Comparison of ENCODE assay signal across 8 mouse cellular contexts in the genomic region with DNA sequence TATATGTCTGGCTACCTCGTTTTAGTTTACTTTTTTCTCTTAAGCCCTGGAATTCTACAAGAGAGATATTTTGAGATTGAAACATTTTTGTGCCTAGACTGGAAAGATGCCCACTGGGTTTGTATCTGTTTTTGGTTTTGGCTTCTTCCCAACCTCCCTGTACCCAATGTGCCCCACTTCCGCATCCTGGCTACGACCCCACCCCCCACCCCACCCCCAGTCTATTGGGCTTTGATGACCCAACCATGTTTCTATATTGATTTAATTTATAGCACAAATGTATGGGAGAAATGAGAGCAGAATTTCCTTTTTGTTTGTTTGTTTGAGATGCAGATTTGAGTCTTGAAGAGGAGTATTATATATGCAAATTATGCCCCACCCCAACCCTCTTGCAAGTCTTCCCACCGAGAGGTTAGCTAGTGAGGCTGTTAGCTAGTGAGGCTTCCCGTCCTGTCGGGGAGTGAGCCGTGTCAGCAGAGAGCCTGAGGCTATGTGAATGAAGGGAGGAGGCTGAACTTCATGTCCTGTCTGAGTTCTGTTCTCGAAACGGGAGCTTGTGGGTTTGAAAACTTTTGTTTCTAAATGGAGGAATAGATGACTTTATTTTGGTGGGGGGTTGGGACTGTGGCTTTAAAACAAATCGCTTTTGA. TPM values are rescaled to one million over a fixed set of nuclear protein-coding genes. Genes with fewer than 3 reads are reported as not detected.
DNase-seq lines count a peak whose midpoint lies in the region; ATAC-seq lines count a peak whose summit lies in the region.
"Not testable (repeated sequence)": the region's sequence is repeated elsewhere in the genome, so short reads cannot be mapped to it uniquely, and the experiment has no call there.

No protein-coding gene starts in this region.

- WGBS in embryonic facial prominence, embryonic 10.5 days, result 7% methylated on average over 10 of the region's 10 CpGs
- whole genome bisulfite sequencing in heart, embryonic 11.5 days (ENCODE audit: insufficient replicate concordance), result 6% methylated on average over 10 of the region's 10 CpGs
- WGBS in intestine, embryonic 16.5 days, result 6% methylated on average over 10 of the region's 10 CpGs
- 5% methylated on average over 10 of the region's 10 CpGs for WGBS in liver, embryonic 11.5 days
- 5% methylated on average over 10 of the region's 10 CpGs for WGBS in midbrain, embryonic 13.5 days

- peak overlapping the region; percentile 94 for H3K4me3 ChIP-seq in embryonic facial prominence, embryonic 10.5 days
- peak overlapping the region; percentile 39 for H3K4me3 ChIP-seq in heart, embryonic 11.5 days (ENCODE audit: low read depth, low read length)
- peak overlapping the region; percentile 47 for H3K4me3 ChIP-seq in intestine, embryonic 16.5 days (ENCODE audit: low read length)
- peak overlapping the region; percentile 74 for H3K4me3 ChIP-seq in liver, embryonic 11.5 days (ENCODE audit: low read depth, low read length)
- peak overlapping the region; percentile 98 for H3K4me3 ChIP-seq in midbrain, embryonic 13.5 days (replicated peaks)

- peaks cover 42% of the 10 kb centered on the region for H3K36me3 ChIP-seq in embryonic facial prominence, embryonic 10.5 days (replicated peaks)
- H3K36me3 ChIP-seq in heart, embryonic 11.5 days (ENCODE audit: control insufficient read depth, insufficient read depth, low read length); intestine, embryonic 16.5 days (ENCODE audit: control insufficient read depth, insufficient read depth, low read length); liver, embryonic 11.5 days (ENCODE audit: control insufficient read depth, insufficient read depth, low read length); splenic B cell, adult 2 months (ENCODE audit: control insufficient read depth, insufficient read depth, low read length, poor library complexity, severe bottlenecking): not testable (repeated sequence)
- H3K36me3 ChIP-seq in midbrain, embryonic 13.5 days, result peaks cover 23% of the 10 kb centered on the region

- ATAC-seq in heart, embryonic 11.5 days (replicated peaks; ENCODE audit: insufficient number of reproducible peaks, low FRiP score, low TSS enrichment); intestine, embryonic 16.5 days; liver, embryonic 11.5 days (replicated peaks; ENCODE audit: low FRiP score); midbrain, embryonic 13.5 days: not testable (repeated sequence)

- peaks cover 79% of the 10 kb centered on the region for H3K4me1 ChIP-seq in embryonic facial prominence, embryonic 10.5 days
- H3K4me1 ChIP-seq in heart, embryonic 11.5 days (ENCODE audit: control insufficient read depth, insufficient read depth, low read length), result peaks cover 32% of the 10 kb centered on the region
- peaks cover 38% of the 10 kb centered on the region for H3K4me1 ChIP-seq in intestine, embryonic 16.5 days (ENCODE audit: control insufficient read depth, insufficient read depth, low read length)
- peaks cover 48% of the 10 kb centered on the region for H3K4me1 ChIP-seq in liver, embryonic 11.5 days (replicated peaks; ENCODE audit: control insufficient read depth, insufficient read depth, low read length)
- H3K4me1 ChIP-seq in midbrain, embryonic 13.5 days (replicated peaks), result peaks cover 67% of the 10 kb centered on the region

- H3K4me2 ChIP-seq in heart, embryonic 11.5 days, result peak overlapping the region; percentile 99
- H3K4me2 ChIP-seq in intestine, embryonic 16.5 days (ENCODE audit: low read depth, low read length), result peak overlapping the region; percentile 65
- H3K4me2 ChIP-seq in liver, embryonic 11.5 days, result peak overlapping the region; percentile 100
- H3K4me2 ChIP-seq in midbrain, embryonic 13.5 days (replicated peaks), result peak overlapping the region; percentile 97

- H3K27me3 ChIP-seq in embryonic facial prominence, embryonic 10.5 days (replicated peaks; ENCODE audit: low read depth, poor library complexity, severe bottlenecking); heart, embryonic 11.5 days (ENCODE audit: control insufficient read depth, insufficient read depth, low read length); intestine, embryonic 16.5 days (replicated peaks; ENCODE audit: control insufficient read depth, insufficient read depth, low read length); liver, embryonic 11.5 days (replicated peaks; ENCODE audit: control insufficient read depth, insufficient read depth, low read length); midbrain, embryonic 13.5 days; splenic B cell, adult 2 months (ENCODE audit: control insufficient read depth, insufficient read depth, low read length, poor library complexity, severe bottlenecking): not testable (repeated sequence)

- not testable (repeated sequence) for H3K9ac ChIP-seq in heart, embryonic 11.5 days (ENCODE audit: low read depth, low read length)
- 0 out of 2 replicates have a peak overlapping the region, but pooled peaks have one; percentile 40 for H3K9ac ChIP-seq in intestine, embryonic 16.5 days (ENCODE audit: low read depth, low read length)
- H3K9ac ChIP-seq in liver, embryonic 11.5 days (ENCODE audit: low read depth, low read length), result peak overlapping the region; percentile 20; the same call in 1 of the 2 replicates
- H3K9ac ChIP-seq in midbrain, embryonic 13.5 days (replicated peaks), result peak overlapping the region; percentile 54

- H3K27ac ChIP-seq in embryonic facial prominence, embryonic 10.5 days (replicated peaks); heart, embryonic 11.5 days (ENCODE audit: low read depth, low read length); intestine, embryonic 16.5 days (ENCODE audit: low read length); liver, embryonic 11.5 days (ENCODE audit: low read depth, low read length); midbrain, embryonic 13.5 days: not testable (repeated sequence)

- not testable (repeated sequence) for H3K9me3 ChIP-seq in embryonic facial prominence, embryonic 10.5 days; heart, embryonic 11.5 days (replicated peaks; ENCODE audit: control insufficient read depth, low read length); intestine, embryonic 16.5 days (ENCODE audit: control insufficient read depth, low read length); liver, embryonic 11.5 days (ENCODE audit: control insufficient read depth, low read length); midbrain, embryonic 13.5 days

- DNase-seq in 3T3-L1 (ENCODE audit: low read depth, low spot score), result peak; percentile 74
- DNase-seq in T-cell, adult 2 months (ENCODE audit: low spot score), result peak; percentile 57
- DNase-seq in embryonic facial prominence, embryonic 10.5 days (ENCODE audit: low spot score), result peak; percentile 49
- not testable (repeated sequence) for DNase-seq in liver, embryonic 11.5 days (ENCODE audit: low spot score)
- DNase-seq in splenic B cell, adult 2 months (ENCODE audit: low read depth, low spot score), result peak; percentile 54

RNA-seq across cellular contexts. Expression of gene Fbxl14, which starts 2.4 kb away (rescaled TPM):
- 3.4 and 3.6 TPM in 2 replicates for polyA plus RNA-seq in embryonic facial prominence, embryonic 10.5 days (2016; fragmentation: Nextera tagmentation; extraction: Ambion mirVana)
- 4.9 and 5.2 TPM in 2 replicates for polyA plus RNA-seq in heart, embryonic 11.5 days (2014; fragmentation: Nextera tagmentation; extraction: Ambion mirVana)
- 3.7 and 4.1 TPM in 2 replicates for polyA plus RNA-seq in intestine, embryonic 16.5 days (2015; fragmentation: Nextera tagmentation; extraction: Ambion mirVana)
- 6.7 and 6.9 TPM in 2 replicates for polyA plus RNA-seq in liver, embryonic 11.5 days (2014; fragmentation: Nextera tagmentation; extraction: Ambion mirVana)
- polyA plus RNA-seq in midbrain, embryonic 13.5 days (2015; fragmentation: Nextera tagmentation; extraction: Ambion mirVana), result 3.5 and 4.1 TPM in 2 replicates

Comparison
In these comparisons a context has a peak if more than half of its experiments do, and no peak if none do; other contexts are left out.
1. H3K4me3 ChIP-seq: peak in every context shown above with its lines; median percentile 98 in midbrain, embryonic 13.5 days; 94 in embryonic facial prominence, embryonic 10.5 days; 74 in liver, embryonic 11.5 days; 47 in intestine, embryonic 16.5 days; 39 in heart, embryonic 11.5 days.